In the genomic region with DNA sequence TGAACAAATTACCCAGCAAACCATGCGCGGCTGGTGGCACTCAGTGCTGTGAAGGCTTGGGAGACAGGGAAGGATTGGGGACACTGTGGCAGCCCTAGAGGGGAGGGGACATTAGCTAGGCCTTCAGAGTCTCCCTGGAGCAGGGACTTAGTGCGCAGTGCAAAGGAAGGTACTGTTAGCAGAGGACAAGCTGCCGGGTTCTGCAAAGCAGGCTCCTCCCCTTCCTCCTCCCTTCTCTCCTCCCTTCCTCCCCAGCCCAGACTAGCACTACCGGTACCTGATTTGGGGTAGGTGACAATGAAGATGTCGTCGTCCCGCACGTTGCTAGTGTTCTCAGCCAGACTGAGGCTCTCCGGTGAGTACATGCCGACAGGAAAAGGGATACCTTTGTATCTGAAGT, we compare ENCODE assay signal across 8 mouse cellular contexts. TPM values are rescaled to one million over a fixed set of nuclear protein-coding genes. Genes with fewer than 3 reads are reported as not detected.
DNase-seq lines count a peak whose midpoint lies in the region; ATAC-seq lines count a peak whose summit lies in the region.

No protein-coding gene starts in this region.

- H3K4me2 ChIP-seq in forebrain, embryonic 12.5 days = 0 out of 2 replicates have a peak overlapping the region, but pooled peaks have one; percentile 8
- H3K4me2 ChIP-seq in forebrain, embryonic 14.5 days (ENCODE audit: low read length) = no peak overlapping the region
- 0 out of 2 replicates have a peak overlapping the region, but pooled peaks have one; percentile 0 for H3K4me2 ChIP-seq in midbrain, embryonic 13.5 days (replicated peaks)
- H3K4me2 ChIP-seq in intestine, embryonic 16.5 days (ENCODE audit: low read depth, low read length) = peak overlapping the region; percentile 46

- no peak overlapping the region for H3K27ac ChIP-seq in forebrain, embryonic 12.5 days
- no peak overlapping the region for H3K27ac ChIP-seq in forebrain, embryonic 14.5 days (ENCODE audit: low read depth, low read length)
- no peak overlapping the region for H3K27ac ChIP-seq in midbrain, embryonic 13.5 days
- no peak overlapping the region for H3K27ac ChIP-seq in midbrain, embryonic 10.5 days (replicated peaks)
- no peak overlapping the region for H3K27ac ChIP-seq in intestine, embryonic 16.5 days (ENCODE audit: low read length)

- ATAC-seq in forebrain, embryonic 12.5 days (ENCODE audit: low FRiP score) = no peak
- no peak for ATAC-seq in forebrain, embryonic 14.5 days
- ATAC-seq in midbrain, embryonic 13.5 days = no peak
- 0 out of 2 replicates have a peak, but pooled peaks have one; percentile 26 for ATAC-seq in intestine, embryonic 16.5 days

- H3K9ac ChIP-seq in forebrain, embryonic 12.5 days = no peak overlapping the region
- H3K9ac ChIP-seq in forebrain, embryonic 14.5 days (ENCODE audit: low read length) = no peak overlapping the region
- H3K9ac ChIP-seq in midbrain, embryonic 13.5 days (replicated peaks) = no peak overlapping the region
- peak overlapping the region; percentile 40 for H3K9ac ChIP-seq in intestine, embryonic 16.5 days (ENCODE audit: low read depth, low read length)

- H3K4me3 ChIP-seq in forebrain, embryonic 12.5 days (replicated peaks) = no peak overlapping the region
- H3K4me3 ChIP-seq in forebrain, embryonic 14.5 days (ENCODE audit: low read depth, low read length) = no peak overlapping the region
- H3K4me3 ChIP-seq in midbrain, embryonic 13.5 days (replicated peaks) = no peak overlapping the region
- no peak overlapping the region for H3K4me3 ChIP-seq in midbrain, embryonic 10.5 days
- H3K4me3 ChIP-seq in intestine, embryonic 16.5 days (ENCODE audit: low read length) = peak overlapping the region; percentile 33

- 0 out of 2 replicates have a peak, but pooled peaks cover 3% of the 10 kb centered on the region for H3K9me3 ChIP-seq in forebrain, embryonic 12.5 days
- H3K9me3 ChIP-seq in forebrain, embryonic 14.5 days (replicated peaks; ENCODE audit: control insufficient read depth, low read length) = no peaks in the 10 kb centered on the region
- H3K9me3 ChIP-seq in midbrain, embryonic 13.5 days = no peaks in the 10 kb centered on the region
- peaks cover 5% of the 10 kb centered on the region; the same call in 1 of the 2 replicates for H3K9me3 ChIP-seq in midbrain, embryonic 10.5 days (replicated peaks)
- no peaks in the 10 kb centered on the region; the same call in 1 of the 2 replicates for H3K9me3 ChIP-seq in intestine, embryonic 16.5 days (ENCODE audit: control insufficient read depth, low read length)

- H3K4me1 ChIP-seq in forebrain, embryonic 12.5 days = no peaks in the 10 kb centered on the region
- H3K4me1 ChIP-seq in forebrain, embryonic 14.5 days (ENCODE audit: control insufficient read depth, insufficient read depth, low read length) = no peaks in the 10 kb centered on the region
- no peaks in the 10 kb centered on the region for H3K4me1 ChIP-seq in midbrain, embryonic 13.5 days (replicated peaks)
- peaks cover 9% of the 10 kb centered on the region; the same call in 1 of the 2 replicates for H3K4me1 ChIP-seq in midbrain, embryonic 10.5 days
- H3K4me1 ChIP-seq in intestine, embryonic 16.5 days (ENCODE audit: control insufficient read depth, insufficient read depth, low read length) = 0 out of 2 replicates have a peak, but pooled peaks cover 3% of the 10 kb centered on the region

- no peaks in the 10 kb centered on the region for H3K36me3 ChIP-seq in forebrain, embryonic 12.5 days (replicated peaks)
- no peaks in the 10 kb centered on the region for H3K36me3 ChIP-seq in forebrain, embryonic 14.5 days (ENCODE audit: control insufficient read depth, insufficient read depth, low read length)
- no peaks in the 10 kb centered on the region for H3K36me3 ChIP-seq in midbrain, embryonic 13.5 days
- H3K36me3 ChIP-seq in midbrain, embryonic 10.5 days = no peaks in the 10 kb centered on the region
- no peaks in the 10 kb centered on the region for H3K36me3 ChIP-seq in intestine, embryonic 16.5 days (ENCODE audit: control insufficient read depth, insufficient read depth, low read length)

- peaks cover 18% of the 10 kb centered on the region for H3K27me3 ChIP-seq in forebrain, embryonic 12.5 days
- no peaks in the 10 kb centered on the region for H3K27me3 ChIP-seq in forebrain, embryonic 14.5 days (replicated peaks; ENCODE audit: control insufficient read depth, insufficient read depth, low read length)
- H3K27me3 ChIP-seq in midbrain, embryonic 13.5 days = peaks cover 19% of the 10 kb centered on the region
- H3K27me3 ChIP-seq in midbrain, embryonic 10.5 days (ENCODE audit: low read depth, poor library complexity, severe bottlenecking) = peaks cover 22% of the 10 kb centered on the region
- no peaks in the 10 kb centered on the region for H3K27me3 ChIP-seq in intestine, embryonic 16.5 days (replicated peaks; ENCODE audit: control insufficient read depth, insufficient read depth, low read length)

- no peak for DNase-seq in forebrain, embryonic 14.5 days (ENCODE audit: low spot score)
- no peak for DNase-seq in midbrain, embryonic 10.5 days (ENCODE audit: low spot score)
- peak; percentile 87 for DNase-seq in naive thymus-derived CD4-positive, alpha-beta T cell, adult 2 months (ENCODE audit: low read depth)
- no peak for DNase-seq in embryo, embryonic 10.5 days (ENCODE audit: low spot score)
- DNase-seq in cerebellum, adult 9-11 months = no peak

- 45% methylated on average over 11 of the region's 11 CpGs for WGBS in forebrain, embryonic 12.5 days
- 36% methylated on average over 11 of the region's 11 CpGs for WGBS in forebrain, embryonic 14.5 days
- 33% methylated on average over 11 of the region's 11 CpGs for WGBS in midbrain, embryonic 13.5 days
- WGBS in midbrain, embryonic 10.5 days = 38% methylated on average over 11 of the region's 11 CpGs
- 41% methylated on average over 11 of the region's 11 CpGs for WGBS in intestine, embryonic 16.5 days

RNA-seq across cellular contexts. Expression of a gene that starts 16.2 kb away (rescaled TPM):
- polyA plus RNA-seq in forebrain, embryonic 12.5 days (2016; fragmentation: Nextera tagmentation; extraction: Ambion mirVana) = not detected in 2 replicates
- polyA plus RNA-seq in forebrain, embryonic 14.5 days (2014; fragmentation: Nextera tagmentation; extraction: Ambion mirVana) = not detected in 2 replicates
- not detected in 2 replicates for polyA plus RNA-seq in midbrain, embryonic 13.5 days (2015; fragmentation: Nextera tagmentation; extraction: Ambion mirVana)
- polyA plus RNA-seq in midbrain, embryonic 10.5 days (2016; fragmentation: Nextera tagmentation; extraction: Ambion mirVana) = not detected in 2 replicates
- 0.86 and 1.0 TPM in 2 replicates for polyA plus RNA-seq in intestine, embryonic 16.5 days (2015; fragmentation: Nextera tagmentation; extraction: Ambion mirVana)

RNA-seq across cellular contexts. Expression of a gene that starts 20.8 kb away (rescaled TPM):
- polyA plus RNA-seq in forebrain, embryonic 12.5 days (2016; fragmentation: Nextera tagmentation; extraction: Ambion mirVana) = 1.1 and 1.5 TPM in 2 replicates
- 0.11 and 0.15 TPM in 2 replicates for polyA plus RNA-seq in forebrain, embryonic 14.5 days (2014; fragmentation: Nextera tagmentation; extraction: Ambion mirVana)
- polyA plus RNA-seq in midbrain, embryonic 13.5 days (2015; fragmentation: Nextera tagmentation; extraction: Ambion mirVana) = 1.0 and 1.3 TPM in 2 replicates
- polyA plus RNA-seq in midbrain, embryonic 10.5 days (2016; fragmentation: Nextera tagmentation; extraction: Ambion mirVana) = 1.7 and 2.0 TPM in 2 replicates
- 30.9 and 34.2 TPM in 2 replicates for polyA plus RNA-seq in intestine, embryonic 16.5 days (2015; fragmentation: Nextera tagmentation; extraction: Ambion mirVana)

RNA-seq across cellular contexts. Expression of a gene that starts 24.0 kb away (rescaled TPM):
- polyA plus RNA-seq in forebrain, embryonic 12.5 days (2016; fragmentation: Nextera tagmentation; extraction: Ambion mirVana) = 26.5 and 30.1 TPM in 2 replicates
- polyA plus RNA-seq in forebrain, embryonic 14.5 days (2014; fragmentation: Nextera tagmentation; extraction: Ambion mirVana) = 16.3 and 19.7 TPM in 2 replicates
- 24.3 and 27.1 TPM in 2 replicates for polyA plus RNA-seq in midbrain, embryonic 13.5 days (2015; fragmentation: Nextera tagmentation; extraction: Ambion mirVana)
- polyA plus RNA-seq in midbrain, embryonic 10.5 days (2016; fragmentation: Nextera tagmentation; extraction: Ambion mirVana) = 32.3 and 32.8 TPM in 2 replicates
- polyA plus RNA-seq in intestine, embryonic 16.5 days (2015; fragmentation: Nextera tagmentation; extraction: Ambion mirVana) = 55.6 and 59.2 TPM in 2 replicates

RNA-seq across cellular contexts. Expression of a gene that starts 26.5 kb away (rescaled TPM):
- 707 and 745 TPM in 2 replicates for polyA plus RNA-seq in forebrain, embryonic 12.5 days (2016; fragmentation: Nextera tagmentation; extraction: Ambion mirVana)
- 727 and 966 TPM in 2 replicates for polyA plus RNA-seq in forebrain, embryonic 14.5 days (2014; fragmentation: Nextera tagmentation; extraction: Ambion mirVana)
- polyA plus RNA-seq in midbrain, embryonic 13.5 days (2015; fragmentation: Nextera tagmentation; extraction: Ambion mirVana) = 643 and 684 TPM in 2 replicates
- 965 and 1,116 TPM in 2 replicates for polyA plus RNA-seq in midbrain, embryonic 10.5 days (2016; fragmentation: Nextera tagmentation; extraction: Ambion mirVana)
- 1,070 and 1,157 TPM in 2 replicates for polyA plus RNA-seq in intestine, embryonic 16.5 days (2015; fragmentation: Nextera tagmentation; extraction: Ambion mirVana)

RNA-seq across cellular contexts. Expression of a gene that starts 36.9 kb away (rescaled TPM):
- 3.8 and 3.9 TPM in 2 replicates for polyA plus RNA-seq in forebrain, embryonic 12.5 days (2016; fragmentation: Nextera tagmentation; extraction: Ambion mirVana)
- polyA plus RNA-seq in forebrain, embryonic 14.5 days (2014; fragmentation: Nextera tagmentation; extraction: Ambion mirVana) = 3.6 and 3.7 TPM in 2 replicates
- polyA plus RNA-seq in midbrain, embryonic 13.5 days (2015; fragmentation: Nextera tagmentation; extraction: Ambion mirVana) = 3.4 and 4.0 TPM in 2 replicates
- 2.1 and 2.9 TPM in 2 replicates for polyA plus RNA-seq in midbrain, embryonic 10.5 days (2016; fragmentation: Nextera tagmentation; extraction: Ambion mirVana)
- 2.3 and 3.2 TPM in 2 replicates for polyA plus RNA-seq in intestine, embryonic 16.5 days (2015; fragmentation: Nextera tagmentation; extraction: Ambion mirVana)

Comparison
In these comparisons a context has a peak if more than half of its experiments do, and no peak if none do; other contexts are left out.
1. RNA of a gene that starts 20.8 kb away (polyA plus RNA-seq): 30.9 to 34.2 TPM in intestine, embryonic 16.5 days; 1.7 to 2.0 TPM in midbrain, embryonic 10.5 days, 1.1 to 1.5 TPM in forebrain, embryonic 12.5 days, 1.0 to 1.3 TPM in midbrain, embryonic 13.5 days and 0.11 to 0.15 TPM in forebrain, embryonic 14.5 days; every median in the first group is over 10 times any median in the second.